Mouse (Mus musculus) E14TG2a.4 (cell line): ENCODE data around the gene Tln2.

Experiments
- CTCF ChIP-seq: conservative IDR thresholded peaks from 2 replicates; pipeline ENCODE4 v1.5.1; 2014; ENCODE audit warnings: low read length
- POU5F1 ChIP-seq: IDR thresholded peaks from 2 replicates; pipeline ENCODE4 v1.6.1; 2014; ENCODE audit warnings: low read length, borderline replicate concordance

- TF ChIP-seq CTCF: no peak
- TF ChIP-seq POU5F1: no peak
Measured at GRCm38 (mm10) chr9:67183520-67183919, 376.0 kb downstream of the Tln2 start.
